18 mouse cellular contexts compared by ENCODE assay signal in the genomic region with DNA sequence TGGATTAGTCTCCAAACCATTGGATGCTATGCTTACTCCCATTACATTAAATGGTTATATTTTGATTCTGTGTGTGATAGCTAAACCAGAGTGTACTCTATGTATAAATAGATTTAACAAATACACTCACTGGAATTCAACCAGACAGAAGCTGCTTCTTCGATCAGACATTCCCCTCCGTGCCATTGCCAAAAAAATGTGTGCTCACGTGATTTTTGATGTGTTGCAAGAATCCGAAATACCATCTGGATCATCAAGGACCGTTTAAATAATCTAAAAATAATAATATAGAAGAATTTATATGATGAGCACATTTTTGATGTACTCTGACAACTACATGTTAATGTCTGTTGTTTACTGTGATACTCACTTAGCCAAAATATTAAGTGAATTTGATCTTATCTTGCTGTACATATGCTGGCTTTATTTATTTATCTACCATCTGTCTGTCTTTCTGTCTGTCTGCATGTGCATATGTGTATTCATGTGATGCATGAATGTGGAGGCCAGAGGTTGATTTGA.
"Had no signal": no experiment of that assay in that cellular context is flagged by ENCODE, and none has a peak within 500 bp of the region (broad histone marks: within the 10 kb centered on the region; RNA-seq: fewer than 3 reads in every experiment).

No protein-coding gene starts in this region.

- H3K4me3 ChIP-seq: limb, embryonic 12.5 days; limb, embryonic 15.5 days had no signal

- H3K4me1 ChIP-seq: limb, embryonic 12.5 days; limb, embryonic 15.5 days had no signal

- H3K27ac ChIP-seq: limb, embryonic 12.5 days; limb, embryonic 15.5 days; liver, embryonic 14.5 days had no signal

- H3K27me3 ChIP-seq: limb, embryonic 12.5 days; limb, embryonic 15.5 days had no signal

- DNase-seq: kidney, adult 18-20 months; kidney, adult 9 months; kidney, postnatal 14 days; kidney, postnatal 4 days; left cerebral cortex, postnatal 4 days; liver, postnatal 0 days; lung, embryonic 14.5 days; lung, postnatal 36 days; midbrain, embryonic 14.5 days; thymus, adult 18-20 months; thymus, postnatal 14 days; thymus, postnatal 4 days had no signal

- H3K36me3 ChIP-seq: limb, embryonic 12.5 days; limb, embryonic 15.5 days had no signal

- H3K4me2 ChIP-seq: limb, embryonic 12.5 days; limb, embryonic 15.5 days; liver, embryonic 11.5 days; lung, embryonic 14.5 days; midbrain, embryonic 11.5 days had no signal

- H3K9ac ChIP-seq: limb, embryonic 12.5 days; limb, embryonic 15.5 days; liver, embryonic 14.5 days; liver, postnatal 0 days; lung, embryonic 14.5 days had no signal

- H3K9me3 ChIP-seq: limb, embryonic 15.5 days had no signal

- ATAC-seq: intestine, embryonic 16.5 days; liver, postnatal 0 days had no signal
